Mouse (Mus musculus) T-cell, adult 2 months (primary cell): ENCODE measurements around the gene Csf2rb2.
"Not testable (repeated sequence)": the region's sequence is repeated elsewhere in the genome, so short reads cannot be mapped to it uniquely, and the experiment has no call there.

ENCODE experiments used
- DNase-seq: peaks from one replicate; pipeline ENCODE4 v3.0.0; 2022; ENCODE audit warnings: low spot score

Gene Csf2rb2

DNA sequence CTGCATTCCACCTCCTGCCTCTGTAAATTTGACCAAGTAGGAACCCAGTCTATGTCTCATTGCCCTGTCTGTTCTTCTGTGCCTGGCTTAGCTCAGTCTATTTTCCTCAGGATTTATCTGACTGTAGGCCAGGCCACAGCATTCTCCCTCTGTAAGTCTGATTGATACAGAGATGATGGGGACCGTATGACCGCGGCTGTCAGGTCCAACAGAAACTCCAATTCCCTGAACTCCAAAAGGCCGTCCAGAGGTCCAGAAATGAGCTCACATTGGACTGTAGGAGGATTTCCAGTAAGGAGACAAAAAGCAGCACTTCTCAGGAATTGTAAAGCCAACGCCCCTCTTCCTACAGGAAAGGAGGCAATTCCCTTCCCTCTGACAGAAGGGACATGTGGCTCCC is 8.1 kb upstream of the Csf2rb2 start:
- DNase-seq = not testable (repeated sequence)

DNA sequence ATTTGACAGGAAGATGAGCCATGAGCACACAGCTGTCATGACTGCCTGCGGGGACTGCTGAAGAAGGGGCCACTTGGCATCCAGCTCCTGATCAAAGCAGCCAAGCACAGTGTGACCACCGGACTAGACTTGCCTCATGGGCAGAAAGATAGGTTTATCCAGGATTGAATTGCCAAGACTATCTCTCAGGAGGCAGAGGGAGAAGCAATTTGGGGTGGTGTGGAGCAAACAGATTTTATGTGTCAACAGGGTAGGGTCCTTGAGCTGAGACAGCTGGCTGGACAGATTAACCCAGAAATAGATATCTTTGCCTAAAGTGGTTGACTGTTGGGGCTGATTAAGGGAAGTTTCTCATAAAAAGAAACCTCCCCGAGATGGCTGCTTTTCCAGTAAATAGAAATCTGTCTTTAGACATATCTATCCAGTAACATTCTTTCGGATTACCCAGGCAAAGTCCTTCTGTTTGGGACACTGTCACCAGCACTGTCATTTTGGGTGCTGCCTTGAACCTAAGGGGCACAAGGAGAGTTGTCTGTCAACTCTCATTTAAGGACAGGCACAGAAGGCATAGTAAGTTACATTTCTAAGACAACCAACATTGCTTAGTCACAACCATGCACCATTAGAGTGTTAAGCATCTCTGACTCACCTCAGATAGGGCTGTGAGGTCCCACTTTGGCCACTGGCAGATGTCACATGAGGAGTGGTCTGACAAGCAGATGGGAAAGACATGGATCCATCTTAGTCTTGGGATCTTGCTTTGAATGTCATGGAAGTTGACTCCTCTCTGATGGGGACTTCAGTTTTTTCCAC is 7.1 kb upstream of the Csf2rb2 start:
- DNase-seq = not testable (repeated sequence)

DNA sequence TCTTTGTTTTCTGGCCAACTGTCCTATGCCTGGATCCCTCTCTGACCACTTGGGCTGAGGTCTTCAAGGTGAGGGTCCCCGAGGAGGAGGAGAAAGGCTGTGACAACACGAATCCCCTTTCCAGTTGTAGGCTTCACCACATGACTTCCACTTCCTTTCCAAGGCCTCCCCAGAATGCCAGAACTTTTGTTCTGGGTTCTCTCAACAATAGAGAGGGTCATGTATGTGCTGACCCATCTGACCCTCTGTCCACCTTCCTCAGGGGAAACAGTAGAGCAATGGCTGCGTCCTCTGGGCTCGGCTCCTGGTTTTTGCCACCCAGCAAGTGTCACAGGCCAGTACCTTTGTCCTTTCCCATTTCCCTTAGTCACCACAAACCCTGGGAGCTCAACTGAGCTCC is 5.5 kb upstream of the Csf2rb2 start:
- DNase-seq = no peak

DNA sequence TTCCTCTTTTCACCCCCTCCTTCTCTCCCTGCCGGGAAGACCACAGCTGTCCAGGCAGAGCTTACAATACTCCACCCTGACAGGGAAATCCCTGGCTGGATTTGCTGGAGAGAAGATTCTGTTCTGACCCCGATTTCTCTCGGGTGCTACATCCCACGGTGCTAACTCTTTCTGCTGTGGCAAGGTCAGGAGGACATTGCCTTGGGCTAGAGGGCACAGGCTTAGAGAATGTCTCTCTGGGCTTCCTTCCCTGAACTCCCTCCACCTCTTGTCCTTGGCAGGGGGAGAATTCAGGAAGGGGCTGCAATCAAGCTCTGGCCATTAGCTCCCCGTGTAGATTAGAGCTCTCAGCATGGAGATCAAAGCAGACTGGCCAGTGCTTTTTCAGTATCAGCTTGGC is 4.3 kb upstream of the Csf2rb2 start:
- DNase-seq = no peak

DNA sequence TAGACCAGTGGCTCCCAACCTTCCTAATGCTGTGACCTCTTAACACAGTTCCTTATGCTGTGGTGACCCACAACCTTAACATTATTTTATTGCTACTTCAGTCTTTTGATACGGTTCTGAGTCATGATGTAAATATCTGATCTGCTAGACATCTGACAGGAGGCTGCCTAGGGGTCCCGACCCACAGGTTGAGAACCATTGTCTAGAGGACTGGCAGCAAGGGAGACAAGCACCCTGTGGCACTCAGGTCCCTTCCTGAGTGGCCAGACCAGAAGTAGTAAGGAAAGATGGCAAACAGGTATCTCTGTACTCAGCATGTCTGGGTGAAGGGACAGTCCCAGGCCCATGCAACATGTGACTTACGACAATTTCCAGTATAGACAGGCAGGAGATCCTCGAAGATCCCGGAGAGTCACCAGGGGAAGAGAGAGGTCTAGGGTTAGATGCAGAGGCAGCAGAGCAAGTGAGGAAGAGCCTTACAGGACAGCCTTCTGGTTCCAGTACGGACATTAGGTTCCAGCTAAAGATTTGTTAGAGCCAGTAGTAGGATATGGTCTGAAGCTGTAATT is 1.8 kb downstream of the Csf2rb2 start:
- DNase-seq = no peak

DNA sequence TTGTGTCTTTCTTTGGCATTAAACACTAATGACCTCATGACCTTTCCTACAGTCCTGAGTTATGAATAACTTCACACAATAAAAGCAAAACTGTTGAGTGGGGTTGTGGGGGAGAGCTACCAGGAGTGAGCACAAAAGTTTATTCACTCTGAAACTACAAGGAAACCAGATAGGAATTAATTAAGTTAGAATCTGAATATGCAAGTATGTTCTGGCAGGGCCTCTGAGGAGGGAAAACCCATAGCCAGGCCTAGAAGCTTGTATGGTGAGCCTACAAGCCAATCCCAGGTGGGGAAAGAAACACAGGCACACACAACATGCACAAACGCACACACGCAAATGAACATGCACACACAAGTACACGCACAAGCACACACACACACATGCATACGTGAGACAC is 2.8 kb downstream of the Csf2rb2 start:
- DNase-seq = no peak

DNA sequence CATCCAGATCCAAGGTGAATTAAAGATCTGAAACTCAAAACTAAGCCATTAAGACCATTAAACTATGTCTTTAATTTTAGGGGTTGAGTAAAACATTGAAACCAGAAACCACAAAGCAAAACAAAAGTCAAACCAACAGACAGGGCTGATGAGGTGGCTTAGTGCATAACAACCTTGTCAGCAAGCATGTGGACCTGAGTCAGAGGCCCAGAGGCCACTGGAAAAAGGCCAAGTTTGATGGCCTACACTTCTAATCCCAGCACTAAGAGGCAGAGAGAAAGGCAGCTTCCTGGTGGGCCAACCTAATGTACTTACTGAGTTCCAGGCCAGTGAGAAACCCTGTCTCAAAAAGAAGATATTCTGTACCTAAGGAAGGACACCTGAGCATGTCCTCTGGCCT is 4.7 kb downstream of the Csf2rb2 start:
- no peak for DNase-seq

DNA sequence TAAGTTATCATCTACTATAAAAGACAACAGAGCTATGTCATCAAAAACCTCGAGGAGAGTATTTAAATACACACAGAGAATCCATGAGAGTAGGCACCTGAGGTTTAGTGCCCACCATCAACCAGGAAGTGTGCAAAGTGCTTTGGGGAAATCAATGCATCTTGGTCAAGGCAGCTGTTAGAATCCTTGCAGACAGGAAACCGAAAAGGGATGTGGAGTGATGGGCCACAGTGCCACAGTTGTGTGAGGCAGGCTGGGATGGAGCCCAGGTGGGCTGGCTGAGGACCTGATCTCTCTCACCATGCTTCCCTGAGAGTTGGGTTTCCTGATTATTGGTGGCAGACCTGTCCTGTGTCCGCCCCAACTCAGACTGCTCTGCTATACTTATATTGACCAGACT is 5.9 kb downstream of the Csf2rb2 start:
- no peak for DNase-seq

DNA sequence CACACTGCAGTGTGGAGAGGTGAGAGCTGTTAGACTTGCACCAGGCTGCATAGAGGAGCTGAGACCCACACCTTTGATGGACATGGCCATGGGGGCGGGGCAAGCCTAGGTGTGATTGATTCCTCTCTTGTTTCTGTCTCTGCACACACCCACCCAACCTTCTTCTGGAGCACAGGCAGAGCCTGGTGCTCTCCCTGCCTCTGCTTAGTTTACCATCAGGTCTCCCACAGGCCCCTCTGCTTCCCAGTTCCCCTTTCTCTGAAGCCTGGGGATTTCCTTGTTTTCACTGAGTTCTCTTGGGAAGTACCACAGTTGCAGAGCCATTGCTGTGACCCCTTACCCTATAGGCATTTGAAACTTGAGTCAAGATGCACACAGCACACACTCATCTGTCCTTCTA is 7.0 kb downstream of the Csf2rb2 start:
- DNase-seq = no peak

DNA sequence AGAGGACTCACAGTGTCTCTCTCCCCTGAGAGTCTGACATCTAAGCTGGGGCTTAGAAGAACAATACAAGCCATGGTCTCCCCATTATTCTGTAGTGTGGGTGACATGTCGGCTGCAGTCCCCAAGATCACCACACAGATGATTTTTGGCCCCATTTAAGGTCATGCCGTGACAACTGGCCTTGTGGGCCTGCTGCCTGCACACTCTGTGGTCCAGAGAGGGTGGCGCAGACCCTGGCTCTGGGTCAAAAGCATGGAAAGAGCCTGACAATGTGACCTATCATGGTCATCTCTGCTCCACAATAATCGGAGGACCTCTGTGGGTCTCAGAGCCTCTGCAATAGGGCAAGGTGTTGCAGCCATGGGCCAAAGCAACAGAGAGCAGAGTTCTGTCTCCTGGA is 11.8 kb downstream of the Csf2rb2 start:
- DNase-seq = no peak

DNA sequence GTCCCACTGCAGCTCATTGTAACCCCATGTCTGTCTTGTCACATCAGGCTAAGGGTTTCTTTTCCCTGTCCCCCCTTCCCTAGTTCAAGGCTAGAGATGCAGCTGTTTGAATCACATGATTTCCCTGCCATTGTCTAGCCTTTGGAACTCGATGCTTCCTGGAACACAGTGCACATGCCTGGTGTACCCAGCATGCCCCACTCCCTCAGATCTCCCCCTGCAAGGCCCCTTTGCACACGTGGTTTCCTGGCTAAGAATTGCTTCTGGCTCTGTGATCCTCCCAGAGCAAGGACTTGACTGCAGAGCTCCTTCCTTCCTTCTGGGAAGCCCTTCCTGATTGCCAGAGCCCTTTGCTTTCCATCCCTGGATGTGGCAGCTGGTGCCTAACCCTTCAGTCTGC is 12.3 kb downstream of the Csf2rb2 start:
- DNase-seq = not testable (repeated sequence)

DNA sequence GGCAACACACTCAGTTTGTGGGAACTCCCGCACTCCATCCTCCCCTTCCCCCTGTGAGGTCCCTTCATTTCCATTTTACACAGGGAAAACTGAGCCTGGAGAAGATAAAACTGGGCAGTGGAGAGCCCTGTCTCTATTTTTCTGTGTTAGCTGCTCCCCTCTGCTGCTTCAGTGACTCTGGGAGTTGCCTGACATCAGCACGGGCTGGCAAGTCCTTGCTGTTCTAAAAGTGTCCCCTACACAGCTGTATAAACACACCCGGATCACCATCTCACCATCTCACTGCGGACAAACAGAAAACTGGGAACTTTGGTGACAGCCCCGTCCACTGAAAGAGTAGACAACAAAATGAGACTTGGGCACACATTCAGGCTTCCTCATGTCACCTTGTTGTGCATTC is 15.7 kb downstream of the Csf2rb2 start:
- DNase-seq = not testable (repeated sequence)

DNA sequence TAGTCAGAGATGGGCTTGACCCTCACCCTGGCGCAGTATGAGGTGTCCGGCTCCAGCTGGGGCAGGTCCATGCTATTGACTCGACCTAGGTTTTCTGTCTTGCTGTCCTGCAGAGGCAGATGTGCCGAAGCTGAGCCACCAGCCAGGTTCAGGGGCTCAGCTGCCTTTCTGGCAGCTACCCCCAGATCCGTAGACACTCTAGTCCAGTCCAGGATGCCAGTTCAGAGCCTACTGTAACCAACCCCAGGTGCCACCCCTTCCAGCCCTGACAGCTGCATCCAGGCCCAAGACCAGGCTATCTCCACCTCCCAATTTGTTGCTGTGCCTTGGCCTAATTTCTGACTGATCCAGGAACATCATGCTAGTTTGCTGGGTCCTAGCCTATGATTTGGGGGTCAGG is 17.6 kb downstream of the Csf2rb2 start:
- no peak for DNase-seq

DNA sequence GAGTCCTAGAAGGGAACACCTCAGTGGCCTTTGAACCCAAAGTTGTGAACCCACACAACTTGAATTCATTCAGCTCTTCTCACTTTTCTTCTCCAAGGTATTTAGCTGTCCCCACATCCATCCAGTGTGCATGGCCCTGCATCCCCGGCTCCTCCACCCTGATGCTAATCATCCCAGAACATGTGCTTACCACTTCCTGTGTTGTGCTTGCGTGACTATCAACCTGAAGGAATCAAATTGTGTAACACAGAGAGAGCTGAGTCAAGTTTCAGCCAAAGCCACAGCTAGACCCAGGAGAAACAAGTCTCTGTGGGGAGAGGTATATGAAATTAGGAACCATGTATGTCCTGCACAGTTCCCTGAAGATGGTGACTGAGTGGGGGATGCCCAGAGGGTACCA is 27.2 kb downstream of the Csf2rb2 start:
- DNase-seq = no peak

DNA sequence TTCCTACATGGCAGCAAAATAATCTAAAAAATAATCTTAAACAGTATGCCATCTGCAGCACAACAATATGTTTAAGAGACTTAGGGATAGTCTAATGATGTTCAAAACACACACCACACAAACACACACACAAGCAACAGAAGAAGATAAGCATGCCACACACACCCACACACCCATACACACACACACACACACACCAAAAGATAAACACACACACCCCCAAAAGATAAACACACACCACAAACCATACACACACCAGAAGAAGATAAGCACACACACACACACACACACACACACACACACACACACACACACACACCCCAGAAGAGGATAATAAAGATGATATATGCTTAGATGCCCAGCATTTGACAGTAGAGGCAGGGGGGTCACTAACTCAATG is 34.3 kb downstream of the Csf2rb2 start:
- DNase-seq = no peak

DNA sequence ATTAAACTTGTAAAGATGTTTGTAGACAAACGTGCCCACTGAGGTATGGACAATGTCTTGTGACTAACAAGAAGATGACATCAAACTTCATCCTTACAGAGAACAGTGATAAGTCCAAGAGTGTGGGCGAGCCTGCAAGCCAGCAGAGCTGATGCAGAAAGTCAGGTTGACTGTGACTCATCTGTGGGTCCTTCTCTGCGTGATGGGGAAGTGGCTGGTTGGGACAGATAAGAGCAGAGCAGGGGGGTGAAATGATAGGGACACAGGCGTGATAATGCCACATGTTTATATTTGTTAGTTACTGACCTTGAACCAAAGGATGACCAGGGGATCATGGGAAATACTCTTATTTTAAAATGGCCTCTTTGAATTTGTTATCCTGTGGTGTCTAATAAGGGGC is 37.7 kb downstream of the Csf2rb2 start:
- DNase-seq = no peak

DNA sequence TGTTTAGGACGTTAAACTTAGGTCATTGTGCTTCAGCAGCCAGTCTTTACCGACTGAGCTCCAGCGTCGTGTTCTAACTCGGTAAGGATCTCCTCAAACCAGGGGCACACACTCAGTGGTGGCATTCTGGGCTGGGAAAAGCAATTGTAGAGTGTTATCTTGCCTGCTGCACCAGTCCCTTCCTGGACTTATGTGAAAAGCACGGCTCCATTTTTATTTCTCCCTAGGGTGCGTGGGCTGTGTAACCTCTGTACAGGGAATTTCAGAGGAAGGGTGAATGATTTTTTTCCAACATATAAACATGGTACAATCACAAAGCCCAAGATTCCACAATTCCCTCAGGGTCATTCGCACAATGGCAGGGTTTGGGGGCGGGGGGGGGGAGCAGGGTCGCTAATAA is 38.1 kb downstream of the Csf2rb2 start:
- DNase-seq = no peak

DNA sequence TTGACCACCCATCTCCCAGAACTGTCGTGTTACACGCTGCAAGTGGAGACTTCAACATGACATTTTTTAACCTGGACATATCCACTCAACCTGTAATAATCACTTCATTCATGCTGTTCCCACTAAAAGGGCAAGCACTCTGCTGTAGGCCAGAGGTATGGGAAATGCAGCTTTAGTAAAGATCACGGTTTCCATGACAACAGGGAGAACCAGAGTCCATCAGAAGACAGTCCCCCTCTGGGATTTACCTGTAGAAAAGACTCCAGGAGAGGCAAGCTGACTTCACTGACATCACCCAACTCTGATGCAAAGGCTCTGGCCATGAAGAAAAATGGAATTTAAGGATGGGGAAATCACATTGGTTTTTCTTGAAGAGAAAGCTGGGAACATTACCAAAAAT is 42.2 kb downstream of the Csf2rb2 start:
- DNase-seq = no peak

DNA sequence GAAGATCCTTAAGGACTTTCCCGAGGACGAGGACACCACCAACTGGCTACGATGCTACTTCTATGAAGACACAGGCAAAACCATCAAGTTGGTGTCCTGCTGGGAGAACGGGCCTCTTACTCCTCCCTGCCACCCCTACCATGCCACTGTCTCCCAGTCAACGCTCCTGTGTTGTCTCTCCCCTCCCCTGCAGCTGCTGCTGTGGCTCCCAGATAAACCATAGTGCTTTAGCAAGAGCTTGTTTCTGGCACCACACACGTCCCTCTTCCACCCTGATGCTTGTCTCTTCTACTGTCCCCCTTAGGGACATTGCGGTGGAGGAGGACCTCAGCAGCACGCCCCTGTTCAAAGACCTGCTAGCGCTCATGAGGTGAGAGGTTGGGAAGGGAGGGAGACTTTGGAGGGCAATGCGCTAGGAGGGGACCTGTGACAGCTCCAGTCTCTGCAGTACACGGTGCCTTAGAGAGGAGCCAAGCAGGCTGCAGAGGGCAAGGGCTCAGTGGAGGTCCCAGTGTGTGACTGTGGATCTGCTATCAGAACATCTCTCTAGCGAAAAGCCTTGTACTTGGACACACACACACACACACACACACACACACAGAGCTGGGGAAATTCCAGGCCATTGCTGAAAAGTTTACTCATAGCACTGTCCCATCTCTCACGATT is 44.7 kb downstream of the Csf2rb2 start:
- no peak for DNase-seq

DNA sequence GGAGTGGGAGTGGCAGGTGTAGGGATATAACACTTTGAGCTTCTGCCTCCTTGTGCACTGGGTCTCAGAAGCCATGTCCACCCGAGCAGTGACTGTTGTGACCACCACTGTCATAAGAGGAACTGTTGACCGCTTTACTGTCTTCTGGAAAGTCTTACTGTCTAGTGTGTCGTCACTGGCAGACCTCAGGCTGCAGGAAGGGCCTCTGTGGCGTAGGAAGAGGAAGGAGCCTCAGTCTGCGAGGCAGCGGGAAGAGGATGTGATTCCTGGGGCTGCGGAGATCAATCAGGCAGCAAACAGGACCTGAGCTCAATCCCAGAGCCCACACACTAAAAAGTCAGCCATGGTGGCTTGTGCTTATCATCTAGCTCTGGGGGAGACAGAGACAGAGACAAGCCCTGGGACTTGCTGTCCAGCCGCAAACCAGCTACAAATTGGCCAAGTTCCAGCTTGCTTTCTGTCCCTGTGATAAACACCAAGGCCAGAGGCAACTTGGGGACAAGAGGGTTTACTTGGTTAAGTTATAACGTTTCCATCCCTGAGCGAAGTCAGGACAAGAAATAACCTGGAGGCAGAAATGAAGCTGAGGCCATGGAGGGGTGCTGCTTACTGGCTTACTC is 47.2 kb downstream of the Csf2rb2 start:
- DNase-seq = no peak

DNA sequence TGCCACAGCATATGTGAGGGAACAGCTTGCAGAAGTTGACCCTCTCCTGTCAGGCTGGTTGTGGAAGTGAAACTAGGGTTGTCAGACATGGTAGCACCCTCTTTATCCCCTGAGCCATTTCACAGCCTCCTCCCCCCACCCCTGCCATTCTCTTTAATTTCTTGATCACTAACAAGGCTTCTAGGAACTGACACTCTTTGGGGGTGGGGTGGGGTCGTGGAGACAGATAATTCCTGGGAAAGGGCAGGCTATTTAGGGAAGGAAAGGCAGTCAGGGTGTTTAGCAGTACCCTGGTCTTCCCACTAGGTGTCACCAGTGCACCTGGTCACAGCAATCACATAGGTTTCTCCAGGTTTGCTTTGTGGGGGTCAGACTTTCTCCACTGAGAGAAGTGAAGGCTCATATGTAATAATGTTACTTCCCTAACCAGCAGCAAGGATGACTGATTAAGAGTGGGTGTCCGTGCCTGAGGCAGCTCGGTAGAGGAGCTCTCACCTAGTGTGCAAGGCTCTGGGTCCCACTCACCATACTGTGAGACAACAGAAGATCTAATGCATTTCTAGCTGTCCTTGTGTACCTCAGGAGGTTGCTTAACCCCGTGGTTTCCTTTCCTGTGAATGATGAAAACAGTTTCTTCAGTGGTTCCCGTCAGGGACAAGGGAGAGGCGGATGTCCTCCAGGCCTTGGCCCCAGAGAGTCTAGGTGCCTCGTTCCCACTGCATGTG is 48.0 kb downstream of the Csf2rb2 start:
- no peak for DNase-seq

DNA sequence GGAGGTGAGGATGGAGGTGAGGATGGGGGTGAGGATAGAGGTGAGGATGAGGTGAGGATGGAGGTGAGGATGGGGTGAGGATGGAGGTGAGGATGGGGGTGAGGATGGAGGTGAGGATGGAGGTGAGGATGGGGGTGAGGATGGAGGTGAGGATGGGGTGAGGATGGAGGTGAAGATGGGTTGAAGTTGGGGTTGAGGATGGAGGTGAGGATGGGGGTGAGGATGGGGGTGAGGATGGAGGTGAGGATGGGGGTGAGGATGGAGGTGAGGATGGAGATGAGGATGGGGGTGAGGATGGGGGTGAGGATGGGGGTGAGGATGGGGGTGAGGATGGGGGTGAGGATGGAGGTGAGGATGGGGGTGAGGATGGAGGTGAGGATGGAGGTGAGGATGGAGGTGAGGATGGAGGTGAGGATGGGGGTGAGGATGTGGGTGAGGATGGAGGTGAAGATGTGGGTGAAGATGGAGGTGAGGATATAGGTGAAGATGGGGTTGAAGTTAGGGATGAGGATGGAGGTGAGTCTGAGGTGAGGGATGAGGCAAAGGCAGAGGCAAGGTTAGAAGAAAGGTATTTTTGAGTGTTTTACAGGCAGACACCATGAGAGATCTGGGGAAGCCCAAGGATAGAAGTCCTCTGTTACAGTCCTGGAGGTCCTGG is 48.8 kb downstream of the Csf2rb2 start:
- not testable (repeated sequence) for DNase-seq
